Mouse (Mus musculus) spleen, postnatal 4 days (tissue): ENCODE measurements around the gene Eloa.
A peak's percentile ranks its signal among the peaks of the same experiment; 100 is the strongest.

Experiments used
- DNase-seq, 2 experiments: peaks; one replicate each; pipeline ENCODE4 v3.0.0; 2022; ENCODE audit warnings: low spot score in 2 of 2

Gene Eloa

GRCm38 (mm10) chr4:135955886-135956285 is 65.7 kb downstream of the Eloa start:
- DNase-seq: no peak

- peak; percentile 79 to 93 for DNase-seq
Measured at GRCm38 (mm10) chr4:135954241-135954640, 67.3 kb downstream of the Eloa start.
